Mouse (Mus musculus) embryonic facial prominence, embryonic 15.5 days (tissue): Measurements from ENCODE around the gene Sost. TPM values are rescaled to one million over a fixed set of nuclear protein-coding genes. Genes with fewer than 3 reads are reported as not detected.

ENCODE experiments used
- ATAC-seq: fragments of 200-750 bp; cut with Nextera tagmentation; 2 replicates; pipeline ENCODE4 v1.8.0; 2017; ENCODE audit warnings: low read depth, moderate TSS enrichment; ENCODE audit not compliant: insufficient number of reproducible peaks, low FRiP score, low TSS enrichment
- H3K27ac ChIP-seq: fragments of 300-500 bp; sonication (generic); replicated peaks from 2 replicates; pipeline ENCODE4 v1.5.1; 2015; ENCODE audit warnings: mild to moderate bottlenecking, inconsistent platforms
- H3K27me3 ChIP-seq: fragments of 300-500 bp; sonication (generic); 2 replicates; pipeline ENCODE4 v1.6.1; 2015; ENCODE audit warnings: inconsistent platforms
- H3K36me3 ChIP-seq: fragments of 300-500 bp; sonication (generic); 2 replicates; pipeline ENCODE4 v1.6.1; 2015; ENCODE audit warnings: mild to moderate bottlenecking, inconsistent platforms
- H3K4me1 ChIP-seq: fragments of 300-500 bp; sonication (generic); 2 replicates; pipeline ENCODE4 v1.6.1; 2015; ENCODE audit warnings: inconsistent platforms
- H3K4me2 ChIP-seq: fragments of 300-500 bp; sonication (generic); replicated peaks from 2 replicates; pipeline ENCODE4 v1.6.1; 2015; ENCODE audit warnings: mild to moderate bottlenecking, inconsistent platforms
- H3K4me3 ChIP-seq: fragments of 300-500 bp; sonication (generic); replicated peaks from 2 replicates; pipeline ENCODE4 v1.5.1; 2015; ENCODE audit warnings: mild to moderate bottlenecking, inconsistent platforms
- H3K9ac ChIP-seq: fragments of 300-500 bp; sonication (generic); 2 replicates; pipeline ENCODE4 v1.6.1; 2015; ENCODE audit warnings: inconsistent platforms
- H3K9me3 ChIP-seq: fragments of 300-500 bp; sonication (generic); replicated peaks from 2 replicates; pipeline ENCODE4 v1.6.1; 2016; ENCODE audit warnings: inconsistent platforms
- WGBS: fragments of 180-500 bp; shearing (Covaris S2); methylation state at CpG from one replicate; pipeline ENCODE4 v1.1.7; 2015; 5-methylcytosine and 5-hydroxymethylcytosine counted together
- polyA plus RNA-seq: library from polyadenylated mRNA; unstranded; fragments of >200 nt; fragmentation: Nextera tagmentation; extraction: Ambion mirVana; gene quantifications from 2 replicates; pipeline ENCODE4 v1.2.1, GENCODE M21; 2015

Sost gene
- polyA plus RNA-seq, 1 experiment from 2014 or later = 0.23 TPM

- ATAC-seq = no peak
- H3K9me3 ChIP-seq = no peaks in the 10 kb centered on the region
- 60% methylated on average over 6 of the region's 6 CpGs for WGBS
- H3K36me3 ChIP-seq = 0 out of 2 replicates have a peak, but pooled peaks cover 3% of the 10 kb centered on the region
- H3K9ac ChIP-seq = no peak overlapping the region
- H3K27ac ChIP-seq = no peak overlapping the region
- H3K4me3 ChIP-seq = no peak overlapping the region; the same call in 1 of the 2 replicates
- H3K4me1 ChIP-seq = peaks cover 28% of the 10 kb centered on the region
- peaks cover 5% of the 10 kb centered on the region; the same call in 1 of the 2 replicates for H3K27me3 ChIP-seq
- H3K4me2 ChIP-seq = peak overlapping the region; percentile 98; the same call in 1 of the 2 replicates
Observed at GRCm38 (mm10) chr11:101982981-101983411, 16.2 kb upstream of the Sost start.

- Histone ChIP-seq H3K4me1 (peaks cover 28% of the 10 kb centered on the region), H3K4me3 (no peak overlapping the region), H3K36me3 (0 out of 2 replicates have a peak, but pooled peaks cover 3% of the 10 kb centered on the region), H3K4me2 (no peak overlapping the region), H3K9me3 (no peaks in the 10 kb centered on the region), H3K27me3 (peaks cover 5% of the 10 kb centered on the region; the same call in 1 of the 2 replicates), H3K9ac (no peak overlapping the region), H3K27ac (no peak overlapping the region)
- 68% methylated on average over 12 of the region's 12 CpGs for WGBS
- ATAC-seq = no peak
Observed at GRCm38 (mm10) chr11:101981850-101982249, 15.0 kb upstream of the Sost start.

- ATAC-seq = no peak
- Histone ChIP-seq H3K4me3 (no peak overlapping the region), H3K4me2 (no peak overlapping the region), H3K27ac (no peak overlapping the region), H3K9ac (no peak overlapping the region), H3K4me1 (peaks cover 22% of the 10 kb centered on the region), H3K27me3 (no peaks in the 10 kb centered on the region; the same call in 1 of the 2 replicates), H3K9me3 (no peaks in the 10 kb centered on the region), H3K36me3 (0 out of 2 replicates have a peak, but pooled peaks cover 3% of the 10 kb centered on the region)
- WGBS = 74% methylated on average over 9 of the region's 9 CpGs
Observed at GRCm38 (mm10) chr11:101980603-101981157, 13.9 kb upstream of the Sost start.

- Histone ChIP-seq H3K27me3 (no peaks in the 10 kb centered on the region; the same call in 1 of the 2 replicates), H3K9ac (no peak overlapping the region), H3K4me2 (no peak overlapping the region), H3K4me1 (peaks cover 14% of the 10 kb centered on the region), H3K4me3 (no peak overlapping the region), H3K9me3 (no peaks in the 10 kb centered on the region), H3K27ac (no peak overlapping the region), H3K36me3 (0 out of 2 replicates have a peak, but pooled peaks cover 3% of the 10 kb centered on the region)
- ATAC-seq = no peak
- 85% methylated on average over 5 of the region's 5 CpGs for WGBS
Observed at GRCm38 (mm10) chr11:101979140-101979539, 12.3 kb upstream of the Sost start.

- H3K4me2 ChIP-seq = no peak overlapping the region
- peaks cover 4% of the 10 kb centered on the region; the same call in 1 of the 2 replicates for H3K4me1 ChIP-seq
- H3K27ac ChIP-seq = no peak overlapping the region
- H3K9ac ChIP-seq = no peak overlapping the region
- no peaks in the 10 kb centered on the region for H3K27me3 ChIP-seq
- WGBS = 94% methylated on average over 7 of the region's 7 CpGs
- H3K36me3 ChIP-seq = 0 out of 2 replicates have a peak, but pooled peaks cover 3% of the 10 kb centered on the region
- no peaks in the 10 kb centered on the region for H3K9me3 ChIP-seq
- ATAC-seq = no peak
- H3K4me3 ChIP-seq = no peak overlapping the region
Observed at GRCm38 (mm10) chr11:101976949-101977348, 10.1 kb upstream of the Sost start.

GRCm38 (mm10) chr11:101974923-101975322 is 8.1 kb upstream of the Sost start:
- Histone ChIP-seq H3K4me3 (no peak overlapping the region), H3K36me3 (0 out of 2 replicates have a peak, but pooled peaks cover 3% of the 10 kb centered on the region), H3K27ac (no peak overlapping the region), H3K27me3 (no peaks in the 10 kb centered on the region; the same call in 1 of the 2 replicates), H3K4me1 (peaks cover 4% of the 10 kb centered on the region; the same call in 1 of the 2 replicates), H3K9me3 (no peaks in the 10 kb centered on the region), H3K4me2 (no peak overlapping the region), H3K9ac (no peak overlapping the region)
- ATAC-seq = no peak
- 49% methylated on average over 9 of the region's 9 CpGs for WGBS

GRCm38 (mm10) chr11:101974181-101974580 is 7.4 kb upstream of the Sost start:
- H3K27ac ChIP-seq = no peak overlapping the region
- no peaks in the 10 kb centered on the region; the same call in 1 of the 2 replicates for H3K27me3 ChIP-seq
- 0 out of 2 replicates have a peak, but pooled peaks cover 2% of the 10 kb centered on the region for H3K36me3 ChIP-seq
- peaks cover 4% of the 10 kb centered on the region; the same call in 1 of the 2 replicates for H3K4me1 ChIP-seq
- no peak overlapping the region for H3K4me3 ChIP-seq
- no peak for ATAC-seq
- H3K9me3 ChIP-seq = no peaks in the 10 kb centered on the region
- no peak overlapping the region for H3K4me2 ChIP-seq
- no peak overlapping the region for H3K9ac ChIP-seq
- 45% methylated on average over 6 of the region's 6 CpGs for WGBS

- Histone ChIP-seq H3K4me3 (no peak overlapping the region), H3K4me2 (no peak overlapping the region), H3K27me3 (no peaks in the 10 kb centered on the region; the same call in 1 of the 2 replicates), H3K9me3 (no peaks in the 10 kb centered on the region), H3K27ac (no peak overlapping the region), H3K9ac (no peak overlapping the region), H3K4me1 (peaks cover 4% of the 10 kb centered on the region; the same call in 1 of the 2 replicates), H3K36me3 (no peaks in the 10 kb centered on the region)
- WGBS = 69% methylated on average over 9 of the region's 9 CpGs
- no peak for ATAC-seq
Observed at GRCm38 (mm10) chr11:101973496-101973895, 6.7 kb upstream of the Sost start.

GRCm38 (mm10) chr11:101972651-101973050 is 5.8 kb upstream of the Sost start:
- WGBS = 76% methylated on average over 5 of the region's 5 CpGs
- Histone ChIP-seq H3K9ac (no peak overlapping the region), H3K36me3 (no peaks in the 10 kb centered on the region), H3K4me1 (peaks cover 4% of the 10 kb centered on the region; the same call in 1 of the 2 replicates), H3K27ac (no peak overlapping the region), H3K9me3 (no peaks in the 10 kb centered on the region), H3K4me2 (no peak overlapping the region), H3K4me3 (no peak overlapping the region), H3K27me3 (peaks cover 7% of the 10 kb centered on the region)
- ATAC-seq = no peak

- H3K9ac ChIP-seq = no peak overlapping the region
- peaks cover 12% of the 10 kb centered on the region for H3K27me3 ChIP-seq
- ATAC-seq = no peak
- peaks cover 4% of the 10 kb centered on the region; the same call in 1 of the 2 replicates for H3K4me1 ChIP-seq
- no peak overlapping the region for H3K4me3 ChIP-seq
- H3K27ac ChIP-seq = no peak overlapping the region
- no peak overlapping the region for H3K4me2 ChIP-seq
- H3K9me3 ChIP-seq = no peaks in the 10 kb centered on the region
- 68% methylated on average over 3 of the region's 3 CpGs for WGBS
- H3K36me3 ChIP-seq = no peaks in the 10 kb centered on the region
Observed at GRCm38 (mm10) chr11:101972097-101972496, 5.3 kb upstream of the Sost start.

- H3K27ac ChIP-seq = no peak overlapping the region
- peaks cover 4% of the 10 kb centered on the region; the same call in 1 of the 2 replicates for H3K4me1 ChIP-seq
- peaks cover 17% of the 10 kb centered on the region for H3K27me3 ChIP-seq
- WGBS = 35% methylated on average over 3 of the region's 3 CpGs
- H3K36me3 ChIP-seq = no peaks in the 10 kb centered on the region
- ATAC-seq = no peak
- no peaks in the 10 kb centered on the region for H3K9me3 ChIP-seq
- no peak overlapping the region for H3K4me2 ChIP-seq
- no peak overlapping the region for H3K9ac ChIP-seq
- no peak overlapping the region for H3K4me3 ChIP-seq
Observed at GRCm38 (mm10) chr11:101971410-101971809, 4.6 kb upstream of the Sost start.
